Mouse (Mus musculus) yolk sac, embryonic 10.5 days (tissue): Measurements from ENCODE around the gene Prrt4.
"Not testable (repeated sequence)": the region's sequence is repeated elsewhere in the genome, so short reads cannot be mapped to it uniquely, and the experiment has no call there.

ENCODE experiments used
- DNase-seq: peaks from one replicate; pipeline ENCODE4 v3.0.0-alpha.2; 2017; ENCODE audit warnings: low spot score

The Prrt4 gene

DNA sequence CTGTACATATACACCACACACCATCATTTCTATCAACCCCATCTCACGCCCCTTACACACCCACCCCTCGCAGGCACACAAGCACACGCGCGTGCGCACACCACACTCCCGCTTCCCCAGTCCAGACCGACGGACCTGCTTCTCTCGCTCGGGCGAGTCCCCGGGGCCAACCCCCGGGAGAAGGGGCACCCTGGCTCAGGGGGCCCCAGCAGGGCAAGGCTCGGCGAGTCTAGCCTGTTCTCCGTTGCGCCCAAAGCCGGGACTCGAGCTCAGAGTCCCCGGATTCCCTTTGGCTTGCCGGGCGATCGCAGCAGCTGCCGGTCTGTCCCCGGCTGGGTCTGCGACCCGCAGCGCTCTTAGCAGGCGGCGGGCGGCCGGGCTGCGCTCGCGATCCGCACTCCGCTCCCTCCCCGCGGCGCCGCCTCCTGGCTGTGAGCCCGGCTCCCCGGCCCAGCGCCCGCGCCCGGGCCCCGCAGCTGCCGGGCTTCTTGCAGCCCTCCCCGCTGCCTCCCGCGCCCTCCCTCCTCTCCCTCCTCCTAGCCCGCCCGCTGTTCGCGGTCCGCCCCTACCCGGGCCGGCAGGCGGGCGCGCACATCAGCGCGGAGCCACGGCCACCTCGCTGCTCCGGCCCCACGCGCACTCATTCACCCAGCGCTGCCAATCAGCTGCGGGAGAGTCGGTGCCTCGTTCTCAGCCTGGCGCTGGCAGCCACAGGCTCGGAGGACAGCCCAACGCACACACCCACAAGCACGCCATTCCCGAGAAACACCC, at the start of gene Prrt4:
Gene Prrt4 (minus strand): TSS at position 697 of the 771 bp plus-strand sequence.
- DNase-seq: no peak

DNA sequence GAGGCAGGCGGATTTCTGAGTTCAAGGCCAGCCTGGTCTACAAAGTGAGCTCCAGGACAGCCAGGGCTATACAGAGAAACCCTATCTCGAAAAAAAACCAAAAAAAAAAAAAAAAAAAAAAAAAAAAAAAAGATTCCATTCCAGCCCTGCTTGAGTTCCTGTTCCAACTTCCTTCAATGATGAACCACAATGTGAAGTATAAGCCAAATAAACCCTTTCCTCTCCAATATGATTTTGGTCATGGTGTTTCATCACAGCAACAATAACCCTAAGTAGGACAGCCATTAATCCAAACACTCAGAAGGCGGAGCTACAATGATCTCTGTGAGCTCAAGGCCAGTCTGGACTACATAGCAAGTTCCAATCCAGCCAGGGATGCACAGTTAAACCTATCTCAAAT, 38.3 kb upstream of the Prrt4 start:
- not testable (repeated sequence) for DNase-seq

DNA sequence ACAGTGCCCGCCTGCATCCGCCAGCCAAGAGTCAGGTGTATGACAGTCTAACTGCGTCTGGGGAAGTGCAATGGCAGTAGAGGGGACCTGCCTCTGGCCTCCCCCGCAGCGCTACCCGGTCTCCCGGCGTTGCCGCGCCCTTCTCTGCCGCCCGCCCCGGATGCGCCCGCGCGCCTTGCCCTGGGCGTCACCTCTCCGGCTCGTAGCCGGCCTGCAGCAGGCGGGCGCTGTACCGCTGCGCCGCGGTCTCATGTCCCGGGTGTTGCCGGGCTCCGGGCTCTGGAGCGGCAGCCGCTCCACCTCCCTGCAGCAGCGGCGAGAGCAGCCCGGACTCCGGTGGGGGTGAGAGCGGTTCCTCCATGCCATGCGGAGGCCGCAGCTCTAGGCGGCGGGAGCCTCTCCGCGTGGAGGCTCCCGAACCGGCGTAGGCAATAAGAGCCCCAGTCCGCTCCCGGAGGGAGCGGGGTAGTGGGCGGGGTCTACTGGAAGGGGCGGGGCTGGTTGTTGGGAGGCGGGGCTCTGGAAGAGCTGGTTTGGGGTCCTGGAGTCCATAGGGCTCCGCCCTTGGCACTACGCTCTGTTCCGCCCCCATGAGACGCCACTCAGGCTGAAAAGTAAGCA, 36.6 kb upstream of the Prrt4 start, which contains the start of gene Impdh1:
Gene Impdh1 (minus strand): TSS at position 484 of the 621 bp plus-strand sequence.
- peak; percentile 89 for DNase-seq

- no peak for DNase-seq
These were observed 35.8 kb upstream of the Prrt4 start for GRCm38 (mm10) chr6:29215181-29215580.

- no peak for DNase-seq
These were observed 35.4 kb upstream of the Prrt4 start for GRCm38 (mm10) chr6:29214776-29215175.

GRCm38 (mm10) chr6:29214245-29214644, 34.9 kb upstream of the Prrt4 start:
- DNase-seq: no peak

DNA sequence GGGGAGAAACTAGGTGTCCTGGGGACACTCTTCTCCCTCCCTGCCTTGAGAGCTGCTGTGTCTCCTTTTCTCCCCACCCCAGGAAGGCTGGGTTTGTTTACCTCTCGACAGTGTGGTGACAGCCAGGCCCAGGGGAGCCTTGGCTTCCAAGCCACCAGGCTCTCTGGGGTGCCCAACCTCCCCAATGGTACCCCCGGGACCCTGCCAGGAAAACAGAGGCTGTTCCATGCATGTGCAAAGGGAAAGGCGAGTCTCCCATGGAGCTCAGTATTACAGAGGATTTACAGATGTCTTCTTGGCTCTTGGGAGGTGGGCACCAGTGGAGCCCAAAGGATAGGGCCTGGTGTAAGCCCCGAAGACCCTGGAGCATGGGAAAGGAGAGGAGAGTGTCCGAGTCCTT, 34.1 kb upstream of the Prrt4 start:
- no peak for DNase-seq

GRCm38 (mm10) chr6:29211806-29212492, 32.6 kb upstream of the Prrt4 start:
- peak; percentile 78 for DNase-seq

DNA sequence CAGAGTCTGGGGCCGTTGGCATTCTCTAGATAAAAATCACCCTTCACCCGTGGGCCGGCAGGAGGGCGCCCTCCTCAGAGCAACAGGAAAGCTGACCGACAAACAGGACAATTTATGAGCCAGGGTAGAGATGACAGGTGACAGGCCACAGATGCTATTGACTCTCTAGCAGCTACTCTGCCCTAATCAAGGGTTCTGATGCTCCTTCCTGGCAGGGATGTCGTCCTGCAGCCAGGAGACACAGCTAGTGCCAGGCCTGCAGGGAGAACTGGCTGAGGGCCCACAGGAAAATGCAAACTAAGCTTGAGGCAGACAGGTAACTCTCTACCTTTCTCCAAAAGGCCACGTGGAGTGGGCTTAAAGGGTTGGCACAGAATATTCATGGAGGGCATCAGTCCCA, 31.8 kb upstream of the Prrt4 start:
- no peak for DNase-seq

GRCm38 (mm10) chr6:29210231-29210936, 31.0 kb upstream of the Prrt4 start:
- DNase-seq: no peak

DNA sequence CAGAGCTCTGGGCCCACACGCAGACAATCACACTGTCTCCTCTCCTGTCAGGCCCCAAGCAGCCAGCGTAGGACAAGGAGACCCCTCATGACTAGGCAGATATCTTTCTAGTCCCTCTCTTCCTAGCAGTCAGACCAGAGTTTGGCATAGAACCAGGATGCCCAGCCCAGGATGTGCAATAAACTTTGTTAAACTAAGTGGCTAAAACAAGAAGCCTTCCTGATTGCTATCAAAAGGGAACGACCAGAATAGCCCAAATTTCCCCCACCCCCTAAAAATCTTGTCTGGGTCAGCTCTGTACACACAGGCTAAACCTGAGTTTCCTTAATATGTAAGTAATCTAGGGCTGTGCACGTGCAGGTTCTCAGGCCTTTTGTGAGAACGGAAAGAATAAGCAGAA, 28.8 kb upstream of the Prrt4 start:
- DNase-seq: no peak

DNA sequence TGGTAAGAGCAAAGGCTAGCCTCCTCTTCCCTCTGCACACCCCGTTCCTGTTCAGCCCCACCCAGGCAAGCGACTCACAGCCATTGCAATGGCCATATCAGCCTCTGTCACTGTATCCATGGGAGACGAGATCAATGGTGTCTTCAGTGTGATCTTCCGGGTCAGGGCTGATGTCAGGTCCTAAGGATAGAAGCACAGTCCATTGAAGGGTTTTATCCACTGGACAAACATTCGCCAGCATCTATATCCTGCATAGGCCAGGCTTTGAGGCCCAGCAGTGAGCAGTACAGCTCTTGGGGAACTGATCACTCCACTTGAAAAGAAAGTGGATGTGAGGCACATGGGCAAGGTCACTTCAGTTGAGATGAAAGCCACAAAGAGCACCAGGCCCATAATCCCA, 27.6 kb upstream of the Prrt4 start:
- no peak for DNase-seq

DNA sequence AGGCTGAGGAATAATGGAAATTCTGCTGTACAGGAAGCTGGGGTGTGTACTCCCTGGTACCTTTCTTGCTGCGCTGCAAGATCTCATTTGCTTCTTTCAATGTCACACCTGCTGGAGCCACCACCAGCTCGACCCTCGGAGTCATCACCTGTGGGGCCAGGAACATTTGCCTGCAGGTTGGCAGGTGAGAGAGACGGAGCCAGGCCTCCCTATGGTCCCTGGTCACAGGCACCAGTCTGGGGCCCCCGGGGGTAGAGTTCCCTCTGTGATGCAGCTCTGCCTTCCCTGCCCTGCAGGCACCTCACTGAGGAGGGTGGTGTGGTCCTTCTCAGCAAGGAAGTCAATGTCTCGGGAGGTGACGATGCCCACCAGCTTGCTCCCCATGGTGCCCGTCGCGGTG, 26.6 kb upstream of the Prrt4 start:
- DNase-seq: no peak

GRCm38 (mm10) chr6:29204932-29205614, 25.7 kb upstream of the Prrt4 start:
- DNase-seq: peak; percentile 34

- DNase-seq: no peak
These were observed 24.6 kb upstream of the Prrt4 start for GRCm38 (mm10) chr6:29203861-29204585.

DNA sequence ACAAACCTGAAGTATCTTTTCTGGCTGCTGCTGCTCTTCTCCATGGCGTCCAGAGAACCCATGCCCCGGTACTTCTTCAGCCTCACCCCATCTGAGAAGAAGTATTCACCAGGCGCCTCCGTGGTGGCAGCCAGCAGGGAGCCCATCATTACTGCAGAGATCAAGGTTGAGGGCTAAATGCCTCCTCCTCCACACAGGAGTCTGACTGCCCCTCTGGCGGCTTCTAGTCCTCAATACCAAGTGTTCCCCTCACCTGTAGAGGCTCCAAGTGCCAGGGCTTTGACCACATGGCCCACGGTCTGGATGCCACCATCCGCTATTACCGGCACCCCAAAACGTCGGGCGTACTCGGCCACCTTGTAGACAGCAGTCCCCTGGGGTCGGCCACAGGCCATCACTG, 23.7 kb upstream of the Prrt4 start:
- no peak for DNase-seq

- DNase-seq: no peak
These were observed 22.6 kb upstream of the Prrt4 start for GRCm38 (mm10) chr6:29201988-29202387.

GRCm38 (mm10) chr6:29201341-29201740, 22.0 kb upstream of the Prrt4 start:
- no peak for DNase-seq

- DNase-seq: no peak
These were observed 21.1 kb upstream of the Prrt4 start for GRCm38 (mm10) chr6:29200496-29200895.

- no peak for DNase-seq
These were observed 20.0 kb upstream of the Prrt4 start for GRCm38 (mm10) chr6:29199223-29199855.
